Mouse (Mus musculus) thymus, adult 18-20 months (tissue): ENCODE measurements at regions not wholly inside any gene's neighbourhood (a gene's known extent, or its start where the extent isn't known, plus 50 kb on each side); places are given as distances from the start of the nearest gene placed in this dataset.
"Not testable (repeated sequence)": the region's sequence is repeated elsewhere in the genome, so short reads cannot be mapped to it uniquely, and the experiment has no call there.

Source experiments
- DNase-seq, 2 experiments: peaks; one replicate each; pipeline ENCODE4 v3.0.0; 2022; ENCODE audit warnings: mixed read lengths in 2 of 2

GRCm38 (mm10) chr1:177501288-177501687, 59.1 kb downstream of the Zbtb18 start:
- no peak for DNase-seq

GRCm38 (mm10) chr1:177503946-177504345, 61.8 kb downstream of the Zbtb18 start:
- DNase-seq = no peak

- DNase-seq = no peak
Observed at GRCm38 (mm10) chr1:177504743-177505142, 62.6 kb downstream of the Zbtb18 start.

- DNase-seq = not testable (repeated sequence)
Observed at GRCm38 (mm10) chr1:177507398-177507797, 65.2 kb downstream of the Zbtb18 start.

GRCm38 (mm10) chr1:177509786-177510185, 67.6 kb downstream of the Zbtb18 start:
- no peak for DNase-seq

- DNase-seq = no peak
Observed at GRCm38 (mm10) chr1:177512116-177512515, 70.0 kb downstream of the Zbtb18 start.

- no peak for DNase-seq
Observed at GRCm38 (mm10) chr1:177517934-177518610, 75.9 kb downstream of the Zbtb18 start.

GRCm38 (mm10) chr1:177518897-177519513, 76.9 kb downstream of the Zbtb18 start:
- no peak for DNase-seq

GRCm38 (mm10) chr1:177521110-177521509, 79.0 kb downstream of the Zbtb18 start:
- no peak for DNase-seq

- DNase-seq = no peak
Observed at GRCm38 (mm10) chr1:177525141-177525540, 83.0 kb downstream of the Zbtb18 start.

GRCm38 (mm10) chr1:177531791-177532190, 89.6 kb downstream of the Zbtb18 start:
- no peak for DNase-seq

GRCm38 (mm10) chr1:177532656-177533055, 90.5 kb downstream of the Zbtb18 start:
- DNase-seq = peak in 1 of 2 experiments; percentile 47

- DNase-seq = no peak
Observed at GRCm38 (mm10) chr1:177533332-177533731, 91.2 kb downstream of the Zbtb18 start.

- DNase-seq = no peak
Observed at GRCm38 (mm10) chr1:177545031-177545735, 103.0 kb downstream of the Zbtb18 start.

GRCm38 (mm10) chr1:177547716-177548115, 105.6 kb downstream of the Zbtb18 start:
- no peak for DNase-seq

GRCm38 (mm10) chr1:177555471-177556291, 113.5 kb downstream of the Zbtb18 start:
- no peak for DNase-seq

GRCm38 (mm10) chr1:177557432-177557831, 115.3 kb downstream of the Zbtb18 start:
- no peak for DNase-seq

GRCm38 (mm10) chr1:177557856-177558255, 115.7 kb downstream of the Zbtb18 start:
- no peak for DNase-seq

GRCm38 (mm10) chr1:177561716-177562588, 119.8 kb downstream of the Zbtb18 start:
- no peak for DNase-seq

- DNase-seq = no peak
Observed at GRCm38 (mm10) chr1:177562589-177562912, 120.4 kb downstream of the Zbtb18 start.

- DNase-seq = no peak
Observed at GRCm38 (mm10) chr1:177565678-177566077, 123.5 kb downstream of the Zbtb18 start.
